Mouse (Mus musculus): ENCODE measurements at regions not wholly inside any gene's neighbourhood (a gene's known extent, or its start where the extent isn't known, plus 50 kb on each side); places are given as distances from the start of the nearest gene placed in this dataset.

DNA sequence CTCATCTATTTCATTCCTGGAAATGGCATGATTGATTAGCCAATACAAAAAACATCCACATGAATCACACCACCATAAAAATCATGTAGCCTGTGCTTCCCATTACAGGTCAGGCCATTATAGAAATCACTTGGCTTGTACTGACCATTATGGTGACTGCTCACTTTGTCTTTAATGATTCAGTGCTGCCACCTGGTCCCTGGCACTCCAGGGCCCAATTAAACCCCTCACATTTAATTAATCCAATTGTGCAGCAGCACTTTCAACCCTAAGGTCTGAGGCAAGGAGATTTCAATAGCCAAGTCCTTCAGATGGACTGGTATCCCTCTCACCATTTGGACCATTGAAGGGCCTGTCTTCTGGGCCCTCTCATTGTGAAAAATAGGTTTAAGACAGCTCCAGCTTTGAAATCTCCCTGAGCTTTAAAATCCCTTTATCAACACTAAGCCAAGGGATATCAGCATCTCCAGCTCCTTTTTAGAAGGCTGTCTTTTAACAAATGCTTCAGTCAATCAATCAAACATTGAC lies 531.6 kb upstream of the Sema6d start:
- in situ Hi-C loops (cut with MboI; ENCODE audit: low sequenced_read_pairs in 2 of 2, unreplicated experiment in 2 of 2): no loop called here
- no peak overlapping the region for H3K27ac ChIP-seq (ENCODE audit: insufficient read depth, low read depth, low read length, poor library complexity, severe bottlenecking)

More for the DNA sequence above, 531.6 kb upstream of the Sema6d start:
- TF ChIP-seq HCFC1 (IDR thresholded peaks at IDR 0.05; ENCODE audit: borderline replicate concordance, insufficient read depth, low read length): no peak
- TF ChIP-seq ZC3H11A (IDR thresholded peaks at IDR 0.05; ENCODE audit: borderline replicate concordance, low read depth, low read length): no peak
- TF ChIP-seq CHD2 (IDR thresholded peaks at IDR 0.05; ENCODE audit: low read depth, low read length): no peak
- TF ChIP-seq MAFK (IDR thresholded peaks at IDR 0.05; ENCODE audit: insufficient read depth, low read depth, low read length): no peak
- no peak for TF ChIP-seq ZNF384 (IDR thresholded peaks at IDR 0.05; ENCODE audit: low read depth, low read length)
- no peak for DNase-seq (ENCODE audit: low read depth, low spot score)
- Histone ChIP-seq H3K9ac (ENCODE audit: insufficient read depth, low read depth, low read length, poor library complexity, severe bottlenecking) (no peak overlapping the region), H3K4me3 (ENCODE audit: insufficient read depth in 1 of 2, low read depth in 1 of 2, low read length in 2 of 2, poor library complexity in 1 of 2, severe bottlenecking in 1 of 2) (no peak overlapping the region), H3K9me3 (ENCODE audit: control insufficient read depth, insufficient read depth, low read depth, low read length) (no peaks in the 10 kb centered on the region), H3K4me1 (ENCODE audit: control insufficient read depth in 2 of 2, insufficient read depth in 2 of 2, low read length in 2 of 2, poor library complexity in 1 of 2) (no peaks in the 10 kb centered on the region), H3K36me3 (ENCODE audit: control insufficient read depth, insufficient read depth, low read length, poor library complexity, severe bottlenecking) (no peaks in the 10 kb centered on the region)

Data from ES-E14 (cell line).